Mouse (Mus musculus): Measurements from ENCODE around the gene Spa17. TPM values are rescaled to one million over a fixed set of nuclear protein-coding genes. Genes with fewer than 3 reads are reported as not detected.

The Spa17 gene
- total and polyA plus RNA-seq, 3 experiments: 0.46 to 2.6 TPM; not detected in 1

DNA sequence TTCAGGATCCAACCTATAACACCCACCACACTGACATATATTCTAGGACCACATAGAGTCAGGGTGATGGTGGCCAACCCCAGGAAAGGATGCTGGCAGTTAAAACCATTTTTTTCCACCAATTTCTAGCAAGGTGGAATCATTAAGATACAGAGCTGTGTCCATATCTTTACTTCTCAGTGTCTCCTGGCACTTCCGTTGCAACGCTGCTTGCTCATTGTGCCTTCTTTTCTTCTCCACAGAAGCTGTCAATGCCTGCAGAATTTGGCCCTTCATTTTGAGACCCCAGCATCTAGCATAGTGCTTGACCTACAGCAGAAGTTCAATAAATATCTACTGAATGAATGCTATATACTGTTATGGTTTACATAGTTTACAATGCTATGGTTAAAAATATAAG is 46.5 kb downstream of the Spa17 start (continued):
- TF ChIP-seq ZNF384 (IDR thresholded peaks at IDR 0.05; ENCODE audit: low read depth, low read length) (peak; percentile 88), TAL1 (IDR thresholded peaks at IDR 0.05; ENCODE audit: low read length) (peak; percentile 98)

DNA sequence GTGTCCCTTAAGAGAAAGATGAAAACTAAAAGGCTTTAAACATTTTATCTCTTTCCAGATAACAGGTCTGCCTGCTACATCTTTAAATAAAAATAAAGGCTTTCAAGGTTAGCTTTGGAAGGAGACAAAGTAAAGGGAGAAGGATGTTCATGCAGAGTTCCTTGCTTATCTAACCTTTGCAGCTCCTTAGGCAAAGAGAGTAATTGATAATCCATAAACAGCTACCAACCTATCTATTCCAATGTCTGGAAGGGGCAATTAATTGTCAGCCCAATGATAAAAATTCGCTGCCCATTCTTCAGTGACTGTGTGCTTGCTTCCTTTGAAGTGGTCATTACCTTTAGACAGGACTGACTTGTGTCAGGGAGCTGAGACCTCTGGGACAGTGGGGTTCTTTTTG is 49.7 kb downstream of the Spa17 start:
- Histone ChIP-seq H3K4me1 (ENCODE audit: control insufficient read depth in 1 of 2, insufficient read depth in 2 of 2, low read length in 2 of 2) (peaks cover 19 to 37% of the 10 kb centered on the region in 2 experiments), H3K36me3 (ENCODE audit: control insufficient read depth in 1 of 2, insufficient read depth in 2 of 2, low read length in 2 of 2) (peaks cover 0 to 40% of the 10 kb centered on the region in 2 experiments; a peak in 2 of 4 replicates), H3K4me3 (ENCODE audit: control insufficient read depth in 1 of 2, insufficient read depth in 1 of 2, low read depth in 2 of 2, low read length in 2 of 2) (no peak overlapping the region), H3K27me3 (ENCODE audit: control insufficient read depth in 1 of 2, insufficient read depth in 2 of 2, low read length in 2 of 2) (no peaks in the 10 kb centered on the region), H3K27ac (ENCODE audit: control insufficient read depth, low read depth, low read length) (no peak overlapping the region), H3K9ac (ENCODE audit: control insufficient read depth, low read depth, low read length, poor library complexity, severe bottlenecking) (no peak overlapping the region), H3K9me3 (replicated peaks; ENCODE audit: insufficient read depth, low read length) (no peaks in the 10 kb centered on the region), H3K79me2 (ENCODE audit: control insufficient read depth, insufficient read depth, low read length, poor library complexity) (no peaks in the 10 kb centered on the region)
- TF ChIP-seq GABPA (IDR thresholded peaks at IDR 0.05; ENCODE audit: low read depth, low read length): no peak
- peak; percentile 70 for TF ChIP-seq GATA1 (IDR thresholded peaks at IDR 0.05; ENCODE audit: low read depth, low read length)
- peak; percentile 78 to 82 for TF ChIP-seq EP300 (IDR thresholded peaks at IDR 0.05; ENCODE audit: low read depth in 1 of 2, low read length in 2 of 2)
- TF ChIP-seq TCF12 (IDR thresholded peaks at IDR 0.05; ENCODE audit: low read depth, low read length): peak; percentile 68
- TF ChIP-seq TAL1 (IDR thresholded peaks at IDR 0.05; ENCODE audit: low read length): peak; percentile 72
- peak; percentile 18 for DNase-seq (ENCODE audit: low read depth, low spot score)

DNA sequence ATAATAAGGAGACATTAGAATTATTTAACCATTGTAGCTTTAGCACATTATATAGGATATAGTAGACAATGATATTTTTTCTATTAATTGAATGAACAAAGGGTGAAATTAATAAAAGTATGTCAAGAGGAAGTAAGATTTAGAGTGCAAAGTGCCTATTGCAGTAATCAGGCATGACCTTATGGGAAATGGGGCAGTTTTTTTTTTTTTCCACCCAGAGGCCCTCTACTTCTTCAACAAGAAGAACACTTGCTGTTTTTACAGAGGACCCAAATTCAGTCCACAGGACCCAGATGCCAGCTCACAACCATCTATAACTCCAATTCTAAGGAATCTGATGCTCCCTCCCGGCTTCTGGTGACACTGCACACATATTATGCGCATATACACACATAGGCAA is 52.9 kb downstream of the Spa17 start:
- Histone ChIP-seq H3K27ac (ENCODE audit: control insufficient read depth, low read depth, low read length) (no peak overlapping the region), H3K4me3 (ENCODE audit: control insufficient read depth in 1 of 2, insufficient read depth in 1 of 2, low read depth in 2 of 2, low read length in 2 of 2) (no peak overlapping the region), H3K36me3 (ENCODE audit: control insufficient read depth in 1 of 2, insufficient read depth in 2 of 2, low read length in 2 of 2) (peaks cover 0 to 21% of the 10 kb centered on the region in 2 experiments; a peak in 2 of 4 replicates), H3K27me3 (ENCODE audit: control insufficient read depth in 1 of 2, insufficient read depth in 2 of 2, low read length in 2 of 2) (no peaks in the 10 kb centered on the region), H3K9ac (ENCODE audit: control insufficient read depth, low read depth, low read length, poor library complexity, severe bottlenecking) (no peak overlapping the region), H3K79me2 (ENCODE audit: control insufficient read depth, insufficient read depth, low read length, poor library complexity) (no peaks in the 10 kb centered on the region), H3K4me1 (ENCODE audit: control insufficient read depth in 1 of 2, insufficient read depth in 2 of 2, low read length in 2 of 2) (peaks cover 4 to 16% of the 10 kb centered on the region in 2 experiments), H3K9me3 (replicated peaks; ENCODE audit: insufficient read depth, low read length) (no peaks in the 10 kb centered on the region)
- TF ChIP-seq USF2 (IDR thresholded peaks at IDR 0.05; ENCODE audit: borderline replicate concordance in 1 of 2, insufficient read depth in 1 of 2, low read depth in 1 of 2, low read length in 2 of 2): no peak
- no peak for TF ChIP-seq MYB (IDR thresholded peaks at IDR 0.05; ENCODE audit: low read depth, low read length)
- no peak for TF ChIP-seq MAFK (IDR thresholded peaks at IDR 0.05; ENCODE audit: borderline replicate concordance, low read depth, low read length)
- TF ChIP-seq SMC3 (IDR thresholded peaks at IDR 0.05; ENCODE audit: low read depth, low read length): no peak
- TF ChIP-seq MEF2A (IDR thresholded peaks at IDR 0.05; ENCODE audit: extremely low read depth, insufficient replicate concordance, low read depth, low read length, poor library complexity, severe bottlenecking): no peak
- no peak for TF ChIP-seq HCFC1 (IDR thresholded peaks at IDR 0.05; ENCODE audit: low read depth, low read length)
- no peak for TF ChIP-seq RAD21 (IDR thresholded peaks at IDR 0.05; ENCODE audit: low read depth, low read length)
- TF ChIP-seq E2F4 (IDR thresholded peaks at IDR 0.05; ENCODE audit: borderline replicate concordance, low read depth, low read length): no peak
- no peak for TF ChIP-seq UBTF (IDR thresholded peaks at IDR 0.05; ENCODE audit: borderline replicate concordance, insufficient read depth, low read depth, low read length)
- no peak for TF ChIP-seq POLR2AphosphoS5 (IDR thresholded peaks at IDR 0.05; ENCODE audit: borderline replicate concordance, low read depth, low read length)
- TF ChIP-seq POLR2AphosphoS2 (IDR thresholded peaks at IDR 0.05; ENCODE audit: low read length): no peak
- peak; percentile 42 for TF ChIP-seq TAL1 (IDR thresholded peaks at IDR 0.05; ENCODE audit: low read length)
- TF ChIP-seq ZNF384 (IDR thresholded peaks at IDR 0.05; ENCODE audit: low read depth, low read length): peak; percentile 88
- TF ChIP-seq EP300 (IDR thresholded peaks at IDR 0.05; ENCODE audit: low read depth in 1 of 2, low read length in 2 of 2): peak in 1 of 2 experiments; percentile 57; a peak in 1 of 4 replicates
- no peak for TF ChIP-seq MXI1 (IDR thresholded peaks at IDR 0.05; ENCODE audit: low read depth, low read length)
- TF ChIP-seq GABPA (IDR thresholded peaks at IDR 0.05; ENCODE audit: low read depth, low read length): no peak
- no peak for TF ChIP-seq CHD2 (IDR thresholded peaks at IDR 0.05; ENCODE audit: low read length)
- TF ChIP-seq ETS1 (IDR thresholded peaks at IDR 0.05; ENCODE audit: low read depth, low read length): no peak
- TF ChIP-seq TCF12 (IDR thresholded peaks at IDR 0.05; ENCODE audit: low read depth, low read length): no peak
- no peak for TF ChIP-seq SIN3A (IDR thresholded peaks at IDR 0.05; ENCODE audit: low read length)
- no peak for TF ChIP-seq GATA1 (IDR thresholded peaks at IDR 0.05; ENCODE audit: low read depth, low read length)
- peak; percentile 58 for DNase-seq (ENCODE audit: low read depth, low spot score)
